Mouse (Mus musculus) C2C12 (cell line): ENCODE data around the gene Ece2. TPM values are rescaled to one million over a fixed set of nuclear protein-coding genes. Genes with fewer than 3 reads are reported as not detected.
"Not testable (repeated sequence)": the region's sequence is repeated elsewhere in the genome, so short reads cannot be mapped to it uniquely, and the experiment has no call there.

Source experiments
- H3K27me3 ChIP-seq: one replicate; pipeline ENCODE4 v1.6.1; 2011; ENCODE audit not compliant: control insufficient read depth, insufficient read depth, insufficient read length
- H3K36me3 ChIP-seq: one replicate; pipeline ENCODE4 v1.6.1; 2011; ENCODE audit not compliant: control insufficient read depth, insufficient read depth
- H3K4me3 ChIP-seq: one replicate; pipeline ENCODE4 v1.5.1; 2011; ENCODE audit warnings: mild to moderate bottlenecking, control low read depth; ENCODE audit not compliant: poor library complexity, insufficient read depth, severe bottlenecking
- H3K79me2 ChIP-seq: one replicate; pipeline ENCODE4 v1.6.1; 2011; ENCODE audit not compliant: control insufficient read depth, insufficient read depth
- H3K79me3 ChIP-seq: one replicate; pipeline ENCODE4 v1.6.1; 2011; ENCODE audit warnings: low read depth, control low read depth
- H3ac ChIP-seq: one replicate; pipeline ENCODE3; 2011; ENCODE audit warnings: low read depth; ENCODE audit not compliant: control insufficient read depth, insufficient read length
- CEBPB ChIP-seq: IDR thresholded peaks from one replicate; pipeline ENCODE4 v1.6.1; 2011; ENCODE audit warnings: low read depth, mild to moderate bottlenecking, control low read depth, moderate library complexity
- CTCF ChIP-seq: IDR thresholded peaks from one replicate; pipeline ENCODE4 v1.5.1; 2011; ENCODE audit not compliant: control insufficient read depth, insufficient read depth, insufficient read length
- FOSL1 ChIP-seq: IDR thresholded peaks from one replicate; pipeline ENCODE4 v1.8.0; 2011; ENCODE audit warnings: mild to moderate bottlenecking, low read length; ENCODE audit not compliant: poor library complexity, insufficient read depth, severe bottlenecking
- MAX ChIP-seq: IDR thresholded peaks from one replicate; pipeline ENCODE4 v1.6.1; 2011; ENCODE audit warnings: mild to moderate bottlenecking, control low read depth
- MYOD1 ChIP-seq: IDR thresholded peaks from one replicate; pipeline ENCODE4 v1.6.1; 2011; ENCODE audit warnings: low read depth; ENCODE audit not compliant: control insufficient read depth, insufficient read length
- MYOG ChIP-seq: IDR thresholded peaks from one replicate; pipeline ENCODE4 v1.6.1; 2011; ENCODE audit not compliant: control insufficient read depth, insufficient read length; ENCODE audit errors: extremely low read depth
- USF1 ChIP-seq: IDR thresholded peaks from one replicate; pipeline ENCODE4 v1.6.1; 2011; ENCODE audit warnings: low read depth, mild to moderate bottlenecking, control low read depth, moderate library complexity
- polyA plus RNA-seq: library from polyadenylated mRNA; unstranded; fragments of >200 nt; fragmentation: generic; extraction: Trizol; gene quantifications from one replicate; pipeline ENCODE4 v1.2.1, GENCODE M21; 2012; ENCODE audit warnings: missing spikeins

Gene Ece2
- polyA plus RNA-seq, 1 experiment: 5.0 TPM

- peaks cover 31% of the 10 kb centered on the region for H3K79me2 ChIP-seq
- no peak overlapping the region for H3K4me3 ChIP-seq
- TF ChIP-seq CTCF (no peak), MAX (no peak), CEBPB (no peak), FOSL1 (no peak), MYOD1 (no peak), MYOG (no peak), USF1 (no peak)
- no peaks in the 10 kb centered on the region for H3K27me3 ChIP-seq
- peaks cover 13% of the 10 kb centered on the region for H3K79me3 ChIP-seq
- no peak overlapping the region for H3ac ChIP-seq
- peaks cover 95% of the 10 kb centered on the region for H3K36me3 ChIP-seq
Observed at GRCm38 (mm10) chr16:20657661-20658060, 28.0 kb downstream of the Ece2 start.

DNA sequence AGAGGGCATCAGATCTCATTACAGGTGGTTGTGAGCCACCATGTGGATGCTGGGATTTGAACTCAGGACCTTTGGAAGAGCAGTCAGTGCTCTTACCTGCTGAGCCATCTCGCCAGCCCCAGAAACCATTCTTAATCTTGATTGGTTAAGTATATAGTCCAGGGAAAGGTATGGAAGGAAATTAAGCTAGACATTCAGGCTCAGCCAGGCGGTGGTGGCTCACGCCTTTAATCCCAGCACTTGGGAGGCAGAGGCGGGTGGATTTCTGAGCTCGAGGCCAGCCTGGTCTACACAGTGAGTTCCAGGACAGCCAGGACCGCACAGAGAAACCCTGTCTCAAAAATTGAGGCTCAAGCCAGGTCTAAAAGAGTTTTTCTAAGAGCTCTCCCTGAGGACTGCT lies 38.4 kb downstream of the Ece2 start, which contains the start of gene Eif4g1:
TSS of gene Eif4g1 (plus strand) at position 301 of the 400 bp plus-strand sequence.
- H3K79me3 ChIP-seq, H3K27me3 ChIP-seq, H3K79me2 ChIP-seq, H3K4me3 ChIP-seq, H3ac ChIP-seq: not testable (repeated sequence)
- H3K36me3 ChIP-seq: peaks cover 17% of the 10 kb centered on the region

- Histone ChIP-seq H3K36me3 (peaks cover 13% of the 10 kb centered on the region), H3K4me3 (no peak overlapping the region), H3K27me3 (no peaks in the 10 kb centered on the region), H3ac (no peak overlapping the region), H3K79me2 (peaks cover 26% of the 10 kb centered on the region), H3K79me3 (peaks cover 22% of the 10 kb centered on the region)
- TF ChIP-seq USF1 (no peak), MYOD1 (no peak), CEBPB (no peak), MAX (no peak), CTCF (no peak), FOSL1 (no peak), MYOG (no peak)
Observed at GRCm38 (mm10) chr16:20670291-20670690, 40.7 kb downstream of the Ece2 start.

- no peaks in the 10 kb centered on the region for H3K27me3 ChIP-seq
- H3ac ChIP-seq: no peak overlapping the region
- no peak overlapping the region for H3K4me3 ChIP-seq
- TF ChIP-seq CEBPB (no peak), MAX (no peak), CTCF (no peak), MYOG (no peak), FOSL1 (no peak), USF1 (no peak)
- H3K36me3 ChIP-seq: peaks cover 29% of the 10 kb centered on the region
- H3K79me3 ChIP-seq: peaks cover 37% of the 10 kb centered on the region
- H3K79me2 ChIP-seq: peaks cover 42% of the 10 kb centered on the region
Observed at GRCm38 (mm10) chr16:20671886-20672285, 42.3 kb downstream of the Ece2 start.

GRCm38 (mm10) chr16:20672500-20672902 lies 42.9 kb downstream of the Ece2 start:
- TF ChIP-seq MAX (peak; percentile 90), CEBPB (peak; percentile 12), USF1 (peak; percentile 99), FOSL1 (no peak)
- H3K27me3 ChIP-seq: no peaks in the 10 kb centered on the region
- H3K36me3 ChIP-seq: peaks cover 35% of the 10 kb centered on the region
- peak overlapping the region; percentile 93 for H3K4me3 ChIP-seq
- H3K79me2 ChIP-seq: peaks cover 48% of the 10 kb centered on the region
- H3ac ChIP-seq: peak overlapping the region; percentile 94
- H3K79me3 ChIP-seq: peaks cover 42% of the 10 kb centered on the region

- Histone ChIP-seq H3K4me3 (peak overlapping the region; percentile 93), H3K36me3 (peaks cover 39% of the 10 kb centered on the region), H3K79me2 (peaks cover 53% of the 10 kb centered on the region), H3K79me3 (peaks cover 42% of the 10 kb centered on the region), H3ac (peak overlapping the region; percentile 94), H3K27me3 (no peaks in the 10 kb centered on the region)
- TF ChIP-seq CTCF (no peak), MYOG (no peak)
Observed at GRCm38 (mm10) chr16:20672965-20673705, 43.5 kb downstream of the Ece2 start.
